Mouse (Mus musculus): ENCODE measurements around the gene Cdkal1. TPM values are rescaled to one million over a fixed set of nuclear protein-coding genes. Genes with fewer than 3 reads are reported as not detected.

Cdkal1 gene
- polyA plus RNA-seq, 1 experiment from 2014 or later, result 21.1 TPM

- H3K9ac ChIP-seq (replicated peaks; ENCODE audit: low read depth, low read length), result no peak overlapping the region
- no peak for ATAC-seq (ENCODE audit: low read depth)
- H3K9me3 ChIP-seq (ENCODE audit: control insufficient read depth, low read length), result no peaks in the 10 kb centered on the region
- H3K4me1 ChIP-seq (ENCODE audit: control insufficient read depth, insufficient read depth, low read length), result no peaks in the 10 kb centered on the region
- H3K27ac ChIP-seq (ENCODE audit: low read depth, low read length), result no peak overlapping the region
- no peak overlapping the region for H3K4me3 ChIP-seq (ENCODE audit: low read depth, low read length)
- no peak overlapping the region for H3K4me2 ChIP-seq (ENCODE audit: low read depth, low read length)
- H3K27me3 ChIP-seq (ENCODE audit: control insufficient read depth, insufficient read depth, low read length), result no peaks in the 10 kb centered on the region
- WGBS, result 51% methylated on average over 9 of the region's 9 CpGs
- H3K36me3 ChIP-seq (ENCODE audit: control insufficient read depth, insufficient read depth, low read length), result no peaks in the 10 kb centered on the region
Measured at GRCm38 (mm10) chr13:29746501-29747346, 108.8 kb downstream of the Cdkal1 start.

DNA sequence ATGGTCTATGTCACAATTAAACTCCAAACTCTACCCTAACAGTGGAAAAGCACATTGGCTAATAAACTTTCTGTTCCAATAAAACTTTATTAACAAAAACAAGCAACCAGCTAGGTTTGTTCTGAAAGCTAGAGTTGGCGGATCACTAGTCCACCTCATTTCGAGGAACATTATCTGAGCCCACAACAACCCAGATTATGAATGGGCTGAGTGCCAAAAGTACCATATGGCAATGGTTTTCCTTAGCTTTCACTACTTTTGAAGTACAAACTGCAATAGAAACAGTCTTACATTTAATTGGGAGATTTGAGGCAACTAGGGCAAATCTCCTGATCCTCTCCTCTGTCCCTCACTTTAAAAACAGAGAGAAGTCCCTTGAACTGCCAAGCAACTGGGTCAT is 110.4 kb downstream of the Cdkal1 start:
- Histone ChIP-seq H3K9ac (replicated peaks; ENCODE audit: low read depth, low read length) (no peak overlapping the region), H3K4me2 (ENCODE audit: low read depth, low read length) (no peak overlapping the region), H3K27ac (ENCODE audit: low read depth, low read length) (no peak overlapping the region), H3K4me1 (ENCODE audit: control insufficient read depth, insufficient read depth, low read length) (no peaks in the 10 kb centered on the region), H3K27me3 (ENCODE audit: control insufficient read depth, insufficient read depth, low read length) (no peaks in the 10 kb centered on the region), H3K36me3 (ENCODE audit: control insufficient read depth, insufficient read depth, low read length) (no peaks in the 10 kb centered on the region), H3K4me3 (ENCODE audit: low read depth, low read length) (no peak overlapping the region), H3K9me3 (ENCODE audit: control insufficient read depth, low read length) (no peaks in the 10 kb centered on the region)
- ATAC-seq (ENCODE audit: low read depth), result no peak
- 70% methylated on average over 2 of the region's 2 CpGs for WGBS

GRCm38 (mm10) chr13:29744188-29744587 is 111.3 kb downstream of the Cdkal1 start:
- Histone ChIP-seq H3K4me1 (ENCODE audit: control insufficient read depth, insufficient read depth, low read length) (no peaks in the 10 kb centered on the region), H3K27me3 (ENCODE audit: control insufficient read depth, insufficient read depth, low read length) (no peaks in the 10 kb centered on the region), H3K4me2 (ENCODE audit: low read depth, low read length) (no peak overlapping the region), H3K27ac (ENCODE audit: low read depth, low read length) (no peak overlapping the region), H3K36me3 (ENCODE audit: control insufficient read depth, insufficient read depth, low read length) (no peaks in the 10 kb centered on the region), H3K9me3 (ENCODE audit: control insufficient read depth, low read length) (no peaks in the 10 kb centered on the region), H3K4me3 (ENCODE audit: low read depth, low read length) (no peak overlapping the region), H3K9ac (replicated peaks; ENCODE audit: low read depth, low read length) (no peak overlapping the region)
- ATAC-seq (ENCODE audit: low read depth), result no peak
- WGBS, result 90% methylated on average over 3 of the region's 3 CpGs

DNA sequence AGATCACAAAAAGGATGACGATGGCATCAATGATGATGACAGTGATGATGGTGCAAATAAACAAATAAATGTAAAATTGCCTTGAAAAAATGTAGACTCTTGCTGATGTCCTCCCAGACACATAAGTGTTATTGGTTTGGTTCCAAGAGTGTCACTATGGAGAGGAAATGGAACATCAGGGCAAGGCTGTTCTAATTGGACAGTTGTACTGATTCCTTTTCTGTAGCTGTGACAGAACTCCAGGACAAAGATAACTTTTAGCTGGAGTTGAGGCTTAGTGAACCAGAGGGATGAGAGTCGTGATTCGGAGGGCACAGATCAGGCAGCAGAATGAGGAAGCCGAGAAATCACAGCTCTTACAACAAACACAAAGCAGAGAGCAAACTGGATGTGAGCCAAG is 111.7 kb downstream of the Cdkal1 start:
- H3K4me1 ChIP-seq (ENCODE audit: control insufficient read depth, insufficient read depth, low read length), result no peaks in the 10 kb centered on the region
- no peaks in the 10 kb centered on the region for H3K27me3 ChIP-seq (ENCODE audit: control insufficient read depth, insufficient read depth, low read length)
- H3K4me2 ChIP-seq (ENCODE audit: low read depth, low read length), result no peak overlapping the region
- no peak overlapping the region for H3K9ac ChIP-seq (replicated peaks; ENCODE audit: low read depth, low read length)
- no peak overlapping the region for H3K4me3 ChIP-seq (ENCODE audit: low read depth, low read length)
- H3K9me3 ChIP-seq (ENCODE audit: control insufficient read depth, low read length), result no peaks in the 10 kb centered on the region
- no peak overlapping the region for H3K27ac ChIP-seq (ENCODE audit: low read depth, low read length)
- 71% methylated on average over 4 of the region's 4 CpGs for WGBS
- H3K36me3 ChIP-seq (ENCODE audit: control insufficient read depth, insufficient read depth, low read length), result no peaks in the 10 kb centered on the region
- ATAC-seq (ENCODE audit: low read depth), result no peak

DNA sequence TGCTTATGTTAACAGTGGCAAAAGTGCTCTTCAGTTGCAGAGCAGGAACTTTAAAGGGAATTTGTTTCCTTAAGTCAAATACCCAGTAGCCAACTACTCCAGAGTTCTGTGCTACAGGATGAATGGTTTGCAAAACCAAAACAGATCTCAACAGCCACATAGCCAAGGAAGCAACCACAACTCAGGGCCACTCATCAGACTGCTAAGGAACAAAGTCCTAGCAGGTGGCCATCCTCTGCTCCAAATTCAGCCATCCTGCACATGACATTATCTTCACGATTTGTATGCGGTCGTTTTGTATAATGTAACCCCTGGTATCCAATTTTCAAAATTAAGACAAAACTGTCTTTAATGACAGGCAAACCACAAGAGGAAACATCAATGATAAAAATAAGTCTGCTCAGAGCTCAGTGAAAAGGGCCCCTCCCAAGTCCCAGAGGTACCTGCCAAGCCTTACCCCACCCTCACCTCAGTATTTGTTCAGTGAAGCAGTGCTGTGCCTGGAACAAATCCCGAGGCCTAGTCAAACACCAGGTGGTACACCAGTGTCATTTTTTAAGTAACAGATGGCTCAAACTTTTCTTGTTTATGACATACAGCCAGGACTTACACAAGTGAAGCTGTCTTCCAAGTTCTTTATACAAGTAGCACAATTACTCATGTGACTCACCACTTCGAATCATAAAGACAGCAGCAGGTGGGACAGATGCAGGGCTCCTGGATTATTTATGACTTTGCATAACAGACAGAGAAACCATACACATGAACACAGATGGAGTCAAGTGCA is 117.6 kb downstream of the Cdkal1 start:
- no peaks in the 10 kb centered on the region for H3K9me3 ChIP-seq (ENCODE audit: control insufficient read depth, low read length)
- H3K4me1 ChIP-seq (ENCODE audit: control insufficient read depth, insufficient read depth, low read length), result no peaks in the 10 kb centered on the region
- no peak for ATAC-seq (ENCODE audit: low read depth)
- no peak overlapping the region for H3K4me2 ChIP-seq (ENCODE audit: low read depth, low read length)
- H3K36me3 ChIP-seq (ENCODE audit: control insufficient read depth, insufficient read depth, low read length), result no peaks in the 10 kb centered on the region
- H3K27me3 ChIP-seq (ENCODE audit: control insufficient read depth, insufficient read depth, low read length), result no peaks in the 10 kb centered on the region
- 72% methylated on average over 5 of the region's 5 CpGs for WGBS
- H3K9ac ChIP-seq (replicated peaks; ENCODE audit: low read depth, low read length), result no peak overlapping the region
- H3K27ac ChIP-seq (ENCODE audit: low read depth, low read length), result no peak overlapping the region
- H3K4me3 ChIP-seq (ENCODE audit: low read depth, low read length), result no peak overlapping the region

- no peak for ATAC-seq (ENCODE audit: low read depth)
- H3K27me3 ChIP-seq (ENCODE audit: control insufficient read depth, insufficient read depth, low read length), result no peaks in the 10 kb centered on the region
- H3K4me1 ChIP-seq (ENCODE audit: control insufficient read depth, insufficient read depth, low read length), result no peaks in the 10 kb centered on the region
Measured at GRCm38 (mm10) chr13:29734496-29734895, 121.0 kb downstream of the Cdkal1 start.

DNA sequence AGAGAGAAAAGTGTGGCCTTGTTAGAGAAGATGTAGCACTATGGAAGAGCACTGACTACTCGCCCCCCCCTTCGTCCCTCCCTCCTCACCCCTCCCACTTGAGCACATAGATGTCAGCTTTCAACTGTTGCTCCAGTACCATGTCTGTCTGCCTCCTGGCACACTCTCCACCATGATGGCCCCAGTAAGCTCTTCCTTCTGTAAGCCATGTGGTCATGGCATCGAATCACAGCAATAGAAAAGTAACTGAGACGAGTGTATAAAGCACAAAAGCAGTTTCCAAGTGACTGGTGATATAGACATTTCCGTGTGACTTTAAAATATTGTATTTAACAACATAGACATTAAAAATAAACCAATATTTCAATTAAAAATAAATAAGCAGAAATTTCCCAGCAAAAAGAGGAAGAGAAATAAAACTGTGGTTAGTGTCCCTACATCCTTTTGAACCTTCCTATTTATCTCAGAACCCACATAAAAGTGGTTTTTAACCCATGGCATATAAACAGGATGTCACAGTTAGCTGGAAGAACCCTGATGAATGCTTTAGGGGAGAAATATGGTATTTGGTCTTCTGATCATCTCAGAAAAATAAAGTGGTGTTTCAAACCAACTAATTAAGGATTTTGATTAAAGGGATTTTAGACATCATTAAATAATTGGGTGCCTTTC is 129.2 kb downstream of the Cdkal1 start:
- Histone ChIP-seq H3K4me3 (ENCODE audit: low read depth, low read length) (no peak overlapping the region), H3K4me2 (ENCODE audit: low read depth, low read length) (no peak overlapping the region), H3K4me1 (ENCODE audit: control insufficient read depth, insufficient read depth, low read length) (no peaks in the 10 kb centered on the region), H3K9me3 (ENCODE audit: control insufficient read depth, low read length) (no peaks in the 10 kb centered on the region), H3K27ac (ENCODE audit: low read depth, low read length) (no peak overlapping the region), H3K27me3 (ENCODE audit: control insufficient read depth, insufficient read depth, low read length) (no peaks in the 10 kb centered on the region), H3K9ac (replicated peaks; ENCODE audit: low read depth, low read length) (no peak overlapping the region), H3K36me3 (ENCODE audit: control insufficient read depth, insufficient read depth, low read length) (no peaks in the 10 kb centered on the region)
- ATAC-seq (ENCODE audit: low read depth), result no peak
- 89% methylated on average over 5 of the region's 5 CpGs for WGBS

More at GRCm38 (mm10) chr13:29734496-29734895, 121.0 kb downstream of the Cdkal1 start:
- no peaks in the 10 kb centered on the region for H3K9me3 ChIP-seq (ENCODE audit: control insufficient read depth, low read length)
- no peak overlapping the region for H3K27ac ChIP-seq (ENCODE audit: low read depth, low read length)
- H3K9ac ChIP-seq (replicated peaks; ENCODE audit: low read depth, low read length), result no peak overlapping the region
- no peaks in the 10 kb centered on the region for H3K36me3 ChIP-seq (ENCODE audit: control insufficient read depth, insufficient read depth, low read length)
- H3K4me3 ChIP-seq (ENCODE audit: low read depth, low read length), result no peak overlapping the region
- H3K4me2 ChIP-seq (ENCODE audit: low read depth, low read length), result no peak overlapping the region

DNA sequence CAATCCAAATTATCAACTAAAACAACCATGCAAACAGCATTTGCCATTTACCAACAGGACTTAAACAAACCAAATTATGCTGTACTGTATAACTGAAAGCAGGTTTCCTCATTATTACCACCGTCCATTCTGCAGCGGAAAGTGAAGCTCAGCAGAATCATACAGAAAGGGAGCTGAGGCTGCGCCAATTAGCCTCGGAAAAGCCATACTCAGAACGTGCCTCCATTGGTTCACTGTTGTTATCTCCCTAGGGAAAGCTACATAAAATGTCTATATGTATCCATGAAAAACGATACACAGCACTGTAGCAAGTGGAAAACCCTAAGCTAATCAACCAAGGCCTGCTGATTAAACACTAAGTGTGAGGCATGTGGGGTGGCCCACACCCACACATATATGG is 130.6 kb downstream of the Cdkal1 start:
- Histone ChIP-seq H3K4me2 (ENCODE audit: low read depth, low read length) (no peak overlapping the region), H3K27me3 (ENCODE audit: control insufficient read depth, insufficient read depth, low read length) (no peaks in the 10 kb centered on the region), H3K4me3 (ENCODE audit: low read depth, low read length) (no peak overlapping the region), H3K9ac (replicated peaks; ENCODE audit: low read depth, low read length) (no peak overlapping the region), H3K36me3 (ENCODE audit: control insufficient read depth, insufficient read depth, low read length) (no peaks in the 10 kb centered on the region), H3K9me3 (ENCODE audit: control insufficient read depth, low read length) (no peaks in the 10 kb centered on the region), H3K27ac (ENCODE audit: low read depth, low read length) (no peak overlapping the region), H3K4me1 (ENCODE audit: control insufficient read depth, insufficient read depth, low read length) (no peaks in the 10 kb centered on the region)
- WGBS, result 64% methylated on average over 6 of the region's 6 CpGs
- ATAC-seq (ENCODE audit: low read depth), result peak; percentile 65; the same call in 1 of the 2 replicates

DNA sequence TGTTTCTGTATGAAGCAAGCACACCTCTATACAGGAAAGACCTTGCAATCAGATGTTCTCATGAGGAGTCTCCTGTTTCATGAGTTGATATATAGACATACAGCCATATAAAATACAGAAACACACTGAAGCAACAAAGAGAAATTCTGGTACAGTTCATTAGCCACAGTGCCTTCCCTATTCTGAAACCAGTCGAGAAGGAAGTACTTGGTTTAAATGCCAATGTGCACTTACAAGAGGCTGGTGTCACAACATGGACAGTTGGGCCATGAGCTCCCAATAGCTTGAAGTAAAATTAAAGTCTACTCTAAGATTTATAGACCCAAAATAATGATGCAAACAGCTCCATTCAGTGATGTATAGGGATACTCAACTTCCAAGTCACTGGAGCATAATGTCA is 132.3 kb downstream of the Cdkal1 start:
- Histone ChIP-seq H3K36me3 (ENCODE audit: control insufficient read depth, insufficient read depth, low read length) (no peaks in the 10 kb centered on the region), H3K4me1 (ENCODE audit: control insufficient read depth, insufficient read depth, low read length) (no peaks in the 10 kb centered on the region), H3K27ac (ENCODE audit: low read depth, low read length) (no peak overlapping the region), H3K27me3 (ENCODE audit: control insufficient read depth, insufficient read depth, low read length) (no peaks in the 10 kb centered on the region), H3K4me2 (ENCODE audit: low read depth, low read length) (no peak overlapping the region), H3K4me3 (ENCODE audit: low read depth, low read length) (no peak overlapping the region), H3K9me3 (ENCODE audit: control insufficient read depth, low read length) (no peaks in the 10 kb centered on the region), H3K9ac (replicated peaks; ENCODE audit: low read depth, low read length) (no peak overlapping the region)
- ATAC-seq (ENCODE audit: low read depth), result no peak
- WGBS, result 35% methylated on average over 1 of the region's 1 CpGs

Data from neural tube, embryonic 14.5 days (tissue).